Mouse (Mus musculus) frontal cortex, postnatal 36 days (tissue): ENCODE results near the gene Nckap1l.
"Not testable (repeated sequence)": the region's sequence is repeated elsewhere in the genome, so short reads cannot be mapped to it uniquely, and the experiment has no call there.

Experiments
- DNase-seq, 2 experiments: peaks; one replicate each; pipeline ENCODE4 v3.0.0; 2022; ENCODE audit warnings: low spot score in 2 of 2

Gene Nckap1l

GRCm38 (mm10) chr15:103453551-103454218, at the start of gene Nckap1l:
Nckap1l (plus strand) TSS chr15:103453794.
- no peak for DNase-seq

- not testable (repeated sequence) for DNase-seq
Measured at GRCm38 (mm10) chr15:103405586-103405985, 48.0 kb upstream of the Nckap1l start.

- no peak for DNase-seq
Measured at GRCm38 (mm10) chr15:103427017-103427416, 26.6 kb upstream of the Nckap1l start.

- DNase-seq, result no peak
Measured at GRCm38 (mm10) chr15:103430241-103430640, 23.4 kb upstream of the Nckap1l start, which contains the start of gene Gtsf1. Gtsf1 (minus strand) TSS chr15:103430470.

- DNase-seq, result not testable (repeated sequence)
Measured at GRCm38 (mm10) chr15:103445966-103446365, 7.6 kb upstream of the Nckap1l start.

GRCm38 (mm10) chr15:103448369-103448768, 5.2 kb upstream of the Nckap1l start, which contains the start of gene Gtsf2:
Gtsf2 (minus strand) TSS chr15:103448469.
- DNase-seq, result no peak

- DNase-seq, result no peak
Measured at GRCm38 (mm10) chr15:103454449-103454848, 855 bp downstream of the Nckap1l start.

GRCm38 (mm10) chr15:103462539-103463261, 9.1 kb downstream of the Nckap1l start:
- no peak for DNase-seq

- DNase-seq, result no peak
Measured at GRCm38 (mm10) chr15:103471488-103472194, 18.0 kb downstream of the Nckap1l start.

- no peak for DNase-seq
Measured at GRCm38 (mm10) chr15:103472265-103472664, 18.7 kb downstream of the Nckap1l start.

GRCm38 (mm10) chr15:103473182-103473581, 19.6 kb downstream of the Nckap1l start:
- DNase-seq, result peak; percentile 34 to 39

GRCm38 (mm10) chr15:103473769-103474168, 20.2 kb downstream of the Nckap1l start:
- no peak for DNase-seq

GRCm38 (mm10) chr15:103479080-103479606, 25.5 kb downstream of the Nckap1l start:
- DNase-seq, result no peak

- no peak for DNase-seq
Measured at GRCm38 (mm10) chr15:103480129-103480528, 26.5 kb downstream of the Nckap1l start.

GRCm38 (mm10) chr15:103482488-103482887, 28.9 kb downstream of the Nckap1l start:
- DNase-seq, result no peak

- no peak for DNase-seq
Measured at GRCm38 (mm10) chr15:103484490-103484889, 30.9 kb downstream of the Nckap1l start.

GRCm38 (mm10) chr15:103485106-103485505, 31.5 kb downstream of the Nckap1l start:
- DNase-seq, result no peak

- DNase-seq, result no peak
Measured at GRCm38 (mm10) chr15:103486658-103487057, 33.1 kb downstream of the Nckap1l start.

GRCm38 (mm10) chr15:103488336-103488735, 34.7 kb downstream of the Nckap1l start:
- DNase-seq, result no peak

GRCm38 (mm10) chr15:103496204-103497140, 42.9 kb downstream of the Nckap1l start:
- no peak for DNase-seq

- no peak for DNase-seq
Measured at GRCm38 (mm10) chr15:103498157-103498556, 44.6 kb downstream of the Nckap1l start.
